Mouse (Mus musculus) cerebellum, adult 2 months (tissue): ENCODE data around the gene Klhl10.

ENCODE experiments used
- CTCF ChIP-seq: fragments of 200-500 bp; IDR thresholded peaks from 2 replicates; pipeline ENCODE4 v1.5.1; 2011; ENCODE audit warnings: low read depth, mild to moderate bottlenecking, control low read depth, low read length, moderate library complexity, borderline replicate concordance; ENCODE audit not compliant: insufficient read depth
- POLR2A ChIP-seq: fragments of 200-500 bp; IDR thresholded peaks from 2 replicates; pipeline ENCODE4 v1.6.1; 2011; ENCODE audit warnings: low read length, control low read depth, borderline replicate concordance; ENCODE audit not compliant: insufficient read depth

DNA sequence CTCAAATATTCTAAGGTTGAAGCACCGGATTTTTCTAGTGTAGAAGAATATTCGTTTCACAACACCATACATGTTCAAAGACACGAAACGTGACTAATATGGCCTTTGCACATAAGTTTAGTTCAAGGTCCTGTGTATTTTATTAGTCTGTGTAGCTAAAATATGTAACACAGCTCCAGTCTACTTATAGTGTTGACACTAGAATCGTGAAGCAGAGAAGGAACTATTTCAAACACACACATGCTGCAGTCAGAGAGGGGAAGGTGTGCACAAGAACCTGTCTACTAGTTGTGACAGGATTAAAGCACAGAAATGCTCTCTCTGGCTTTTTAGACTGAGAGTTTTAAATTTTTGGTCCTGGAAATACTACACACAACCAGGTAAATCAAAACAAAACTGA lies 16.0 kb downstream of the Klhl10 start:
- TF ChIP-seq POLR2A (no peak), CTCF (no peak)
